Mouse (Mus musculus) embryonic facial prominence, embryonic 14.5 days (tissue): ENCODE measurements around the gene Olfr1019. TPM values are rescaled to one million over a fixed set of nuclear protein-coding genes. Genes with fewer than 3 reads are reported as not detected.

Experiments used
- ATAC-seq: fragments of 200-750 bp; cut with Nextera tagmentation; 2 replicates; pipeline ENCODE4 v1.8.0; 2017; ENCODE audit warnings: low read depth, moderate number of reproducible peaks, moderate TSS enrichment
- DNase-seq: peaks from one replicate; pipeline ENCODE4 v3.0.0-alpha.2; 2015; ENCODE audit warnings: low spot score
- H3K27ac ChIP-seq: fragments of 300-500 bp; sonication (generic); replicated peaks from 2 replicates; pipeline ENCODE4 v1.5.1; 2014; ENCODE audit warnings: low read depth, mild to moderate bottlenecking, low read length, moderate library complexity
- H3K27me3 ChIP-seq: fragments of 300-500 bp; sonication (generic); replicated peaks from 2 replicates; pipeline ENCODE4 v1.6.1; 2014; ENCODE audit warnings: low read length; ENCODE audit not compliant: control insufficient read depth, insufficient read depth
- H3K36me3 ChIP-seq: fragments of 300-500 bp; sonication (generic); 2 replicates; pipeline ENCODE4 v1.6.1; 2014; ENCODE audit warnings: low read length, mixed read lengths; ENCODE audit not compliant: control insufficient read depth, insufficient read depth
- H3K4me1 ChIP-seq: fragments of 300-500 bp; sonication (generic); 2 replicates; pipeline ENCODE4 v1.6.1; 2014; ENCODE audit warnings: antibody characterized with exemption, low read length; ENCODE audit not compliant: control insufficient read depth, insufficient read depth
- H3K4me2 ChIP-seq: fragments of 300-500 bp; sonication (generic); 2 replicates; pipeline ENCODE4 v1.6.1; 2014; ENCODE audit warnings: low read depth, mild to moderate bottlenecking, low read length, moderate library complexity, mixed read lengths
- H3K4me3 ChIP-seq: fragments of 300-500 bp; sonication (generic); 2 replicates; pipeline ENCODE4 v1.5.1; 2014; ENCODE audit warnings: low read depth, mild to moderate bottlenecking, low read length
- H3K9ac ChIP-seq: fragments of 300-500 bp; sonication (generic); 2 replicates; pipeline ENCODE4 v1.6.1; 2014; ENCODE audit warnings: low read depth, mild to moderate bottlenecking, low read length, moderate library complexity, mixed read lengths
- H3K9me3 ChIP-seq: fragments of 300-500 bp; sonication (generic); 2 replicates; pipeline ENCODE4 v1.6.1; 2016; ENCODE audit warnings: low read length; ENCODE audit not compliant: control insufficient read depth
- WGBS: fragments of 180-500 bp; shearing (Covaris S2); extraction: QIAGEN DNeasy Blood & Tissue Kit; methylation state at CpG from one replicate; pipeline ENCODE4 v1.1.7; 2014; 5-methylcytosine and 5-hydroxymethylcytosine counted together
- polyA plus RNA-seq: library from polyadenylated mRNA; unstranded; fragments of >200 nt; fragmentation: Nextera tagmentation; extraction: Ambion mirVana; gene quantifications from 2 replicates; pipeline ENCODE4 v1.2.1, GENCODE M21; 2014

Gene Olfr1019
- not detected in 2 replicates for polyA plus RNA-seq

DNA sequence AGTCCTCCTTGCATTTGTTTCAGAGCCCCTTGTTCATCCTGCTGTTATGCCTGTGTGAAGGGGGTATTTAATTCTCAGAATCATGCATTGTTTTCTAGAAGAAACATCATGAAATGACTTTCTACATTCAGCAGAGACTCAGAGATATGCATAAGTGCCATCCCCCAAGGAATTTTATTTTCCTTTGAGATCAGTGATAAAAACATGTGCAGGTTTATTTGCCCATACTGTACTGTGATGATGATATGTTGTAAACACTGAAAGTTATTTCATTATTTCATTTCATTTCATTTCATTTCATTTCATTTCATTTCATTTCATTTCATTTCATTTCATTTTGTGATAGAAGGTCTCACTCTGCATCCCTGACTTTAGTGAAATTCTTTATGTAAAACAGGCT lies at the start of gene Olfr1019:
TSS of gene Olfr1019 (minus strand) at position 101 of the 400 bp plus-strand sequence.
- no peak within 1 kb of the TSS for H3K9ac ChIP-seq
- no peaks in the 10 kb centered on the region for H3K27me3 ChIP-seq
- H3K4me3 ChIP-seq, result no peak within 1 kb of the TSS
- no peaks in the 10 kb centered on the region for H3K4me1 ChIP-seq
- ATAC-seq, result no peak
- no peak within 1 kb of the TSS for H3K4me2 ChIP-seq
- no peak within 1 kb of the TSS for H3K27ac ChIP-seq
- no peak for DNase-seq
- no peaks in the 10 kb centered on the region for H3K9me3 ChIP-seq
- no peaks in the 10 kb centered on the region for H3K36me3 ChIP-seq

DNA sequence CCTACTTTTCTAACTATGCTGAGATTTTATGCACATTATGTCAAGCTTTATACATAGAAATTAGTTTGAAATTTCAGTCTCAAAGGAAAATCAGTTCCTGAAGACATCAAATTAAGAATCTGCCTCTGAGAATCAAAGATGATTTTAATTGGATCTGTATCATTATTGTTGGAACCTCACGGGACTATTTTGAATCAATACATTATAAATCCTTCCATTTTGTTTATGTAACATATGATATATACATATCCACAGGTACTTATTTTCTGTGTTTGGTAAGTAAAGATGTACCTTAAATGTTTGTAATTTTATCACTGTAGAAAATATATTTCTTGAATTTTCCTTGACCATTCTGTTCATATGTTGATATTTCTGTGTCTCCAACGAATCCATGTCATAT lies 40.1 kb upstream of the Olfr1019 start, which contains the start of gene Olfr1023:
TSS of gene Olfr1023 (plus strand) at position 301 of the 400 bp plus-strand sequence.
- Histone ChIP-seq H3K9me3 (no peaks in the 10 kb centered on the region), H3K27ac (no peak within 1 kb of the TSS), H3K9ac (no peak within 1 kb of the TSS), H3K27me3 (no peaks in the 10 kb centered on the region), H3K4me2 (no peak within 1 kb of the TSS), H3K4me1 (no peaks in the 10 kb centered on the region), H3K4me3 (no peak within 1 kb of the TSS), H3K36me3 (no peaks in the 10 kb centered on the region)
- DNase-seq (no peak), ATAC-seq (no peak)
- WGBS, result 71% methylated on average over 2 of the region's 2 CpGs

DNA sequence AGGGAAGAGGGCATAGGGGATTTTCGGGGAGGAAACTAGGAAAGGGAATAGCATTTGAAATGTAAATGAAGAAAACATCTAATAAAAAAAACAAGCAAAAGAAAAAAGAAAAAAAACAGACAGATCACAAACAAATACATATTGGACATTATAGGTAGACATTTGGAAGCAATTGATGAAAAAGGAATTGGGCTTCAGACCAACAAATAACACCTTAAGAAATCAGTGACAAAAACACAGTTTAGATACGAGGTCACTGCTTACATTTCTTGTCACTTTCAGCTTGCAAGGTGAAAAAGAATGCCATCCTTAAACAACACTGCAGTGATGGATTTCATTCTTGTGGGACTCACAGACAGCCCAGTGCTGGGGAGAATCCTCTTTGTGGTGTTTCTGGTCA lies 23.0 kb upstream of the Olfr1019 start, which contains the start of gene Olfr1022:
TSS of gene Olfr1022 (plus strand) at position 301 of the 400 bp plus-strand sequence.
- H3K4me1 ChIP-seq, result no peaks in the 10 kb centered on the region
- no peak within 1 kb of the TSS for H3K27ac ChIP-seq
- ATAC-seq (no peak), DNase-seq (no peak)
- H3K36me3 ChIP-seq, result no peaks in the 10 kb centered on the region
- H3K9me3 ChIP-seq, result no peaks in the 10 kb centered on the region
- no peak within 1 kb of the TSS for H3K9ac ChIP-seq
- H3K4me3 ChIP-seq, result no peak within 1 kb of the TSS
- H3K4me2 ChIP-seq, result no peak within 1 kb of the TSS
- WGBS, result 59% methylated on average over 2 of the region's 2 CpGs
- no peaks in the 10 kb centered on the region for H3K27me3 ChIP-seq

DNA sequence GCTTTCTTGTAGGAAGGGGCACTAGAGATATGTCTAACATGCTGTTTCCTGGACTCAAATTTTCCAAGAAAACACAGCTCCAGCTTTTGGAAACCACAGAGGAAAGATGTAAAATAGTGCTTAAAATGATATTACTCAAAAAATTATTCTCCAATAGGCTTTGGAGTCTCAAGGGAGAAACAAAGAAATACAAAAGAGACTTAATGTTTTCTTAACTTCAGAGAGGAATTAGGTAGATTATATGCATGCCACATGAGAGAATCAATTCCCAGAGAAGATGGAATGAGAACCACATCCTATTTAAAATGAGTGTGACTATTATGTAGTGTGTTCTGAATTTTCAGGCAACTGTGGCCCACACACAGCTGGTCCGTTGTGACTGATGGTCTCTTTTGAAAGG lies 1.4 kb upstream of the Olfr1019 start, which contains the start of gene Olfr1020:
TSS of gene Olfr1020 (plus strand) at position 301 of the 400 bp plus-strand sequence.
- Histone ChIP-seq H3K9me3 (no peaks in the 10 kb centered on the region), H3K4me2 (no peak within 1 kb of the TSS), H3K4me1 (no peaks in the 10 kb centered on the region), H3K4me3 (no peak within 1 kb of the TSS), H3K36me3 (no peaks in the 10 kb centered on the region), H3K27ac (no peak within 1 kb of the TSS), H3K9ac (no peak within 1 kb of the TSS), H3K27me3 (no peaks in the 10 kb centered on the region)
- no peak for ATAC-seq
- DNase-seq, result no peak
- 69% methylated on average over 1 of the region's 1 CpGs for WGBS

- Histone ChIP-seq H3K36me3 (no peaks in the 10 kb centered on the region), H3K27ac (no peak within 1 kb of the TSS), H3K4me2 (no peak within 1 kb of the TSS), H3K9me3 (no peaks in the 10 kb centered on the region), H3K4me1 (no peaks in the 10 kb centered on the region), H3K27me3 (no peaks in the 10 kb centered on the region), H3K4me3 (no peak within 1 kb of the TSS), H3K9ac (no peak within 1 kb of the TSS)
- ATAC-seq, result no peak
- DNase-seq, result no peak
These were observed 27.1 kb downstream of the Olfr1019 start, which contains the start of gene Olfr1018 for GRCm38 (mm10) chr2:85818179-85818578. Gene Olfr1018 (plus strand): TSS chr2:85818479.

GRCm38 (mm10) chr2:85804501-85804900 lies 40.8 kb downstream of the Olfr1019 start:
- DNase-seq (peak; percentile 7), ATAC-seq (no peak)
- H3K36me3 ChIP-seq, result no peaks in the 10 kb centered on the region
- no peaks in the 10 kb centered on the region for H3K27me3 ChIP-seq
- H3K4me2 ChIP-seq, result no peak overlapping the region
- H3K27ac ChIP-seq, result no peak overlapping the region
- H3K4me3 ChIP-seq, result no peak overlapping the region
- 44% methylated on average over 4 of the region's 4 CpGs for WGBS
- H3K9ac ChIP-seq, result no peak overlapping the region
- no peaks in the 10 kb centered on the region for H3K4me1 ChIP-seq
- H3K9me3 ChIP-seq, result no peaks in the 10 kb centered on the region

DNA sequence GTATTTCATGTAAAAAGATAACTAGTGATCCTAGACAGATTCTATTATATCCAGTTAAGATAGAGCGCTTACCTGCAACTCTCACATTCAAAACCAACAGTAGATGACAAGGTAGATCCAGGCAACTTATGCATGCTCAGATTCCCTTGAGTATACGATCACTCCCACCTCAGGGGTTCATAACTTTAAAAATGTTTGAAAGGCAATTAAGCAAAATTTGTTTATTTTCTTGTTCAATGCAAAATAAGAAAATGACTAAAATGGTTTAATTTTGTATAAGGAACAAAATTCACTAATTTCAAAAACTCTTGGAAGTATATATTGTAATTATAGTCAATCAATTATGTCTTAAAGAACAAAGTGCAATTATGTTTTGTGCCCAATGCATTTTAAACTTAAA lies 42.8 kb downstream of the Olfr1019 start, which contains the start of gene Olfr1016:
TSS of gene Olfr1016 (minus strand) at position 101 of the 400 bp plus-strand sequence.
- no peak for DNase-seq
- H3K27ac ChIP-seq, result no peak within 1 kb of the TSS
- no peaks in the 10 kb centered on the region for H3K9me3 ChIP-seq
- H3K4me2 ChIP-seq, result no peak within 1 kb of the TSS
- no peak for ATAC-seq
- H3K4me3 ChIP-seq, result no peak within 1 kb of the TSS
- H3K9ac ChIP-seq, result no peak within 1 kb of the TSS
- no peaks in the 10 kb centered on the region for H3K27me3 ChIP-seq
- no peaks in the 10 kb centered on the region for H3K4me1 ChIP-seq
- WGBS, result 95% methylated on average over 2 of the region's 2 CpGs
- no peaks in the 10 kb centered on the region for H3K36me3 ChIP-seq

DNA sequence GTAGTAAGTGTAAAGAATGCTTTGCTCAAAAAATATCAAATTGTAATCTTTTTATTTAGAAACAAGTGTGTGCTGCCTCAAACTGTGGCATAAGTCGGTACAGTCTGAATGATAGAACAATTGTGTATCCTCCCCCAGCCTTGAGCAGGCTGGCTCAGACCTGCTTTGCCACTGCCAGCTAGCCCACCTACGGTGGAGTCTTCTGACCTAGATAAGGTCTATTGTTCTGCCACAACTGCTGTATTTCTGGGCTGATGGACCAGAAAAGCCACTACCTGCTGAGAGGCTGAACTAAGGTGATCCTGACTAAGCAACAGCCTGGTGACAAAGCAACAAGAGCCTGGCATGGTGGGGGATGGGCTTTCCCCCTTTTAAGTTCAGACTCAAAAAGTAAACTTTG lies 53.0 kb downstream of the Olfr1019 start:
- no peak overlapping the region for H3K4me2 ChIP-seq
- H3K27me3 ChIP-seq, result no peaks in the 10 kb centered on the region
- no peak for ATAC-seq
- 53% methylated on average over 2 of the region's 2 CpGs for WGBS
- no peaks in the 10 kb centered on the region for H3K4me1 ChIP-seq
- H3K9me3 ChIP-seq, result no peaks in the 10 kb centered on the region
- H3K36me3 ChIP-seq, result no peaks in the 10 kb centered on the region
- no peak overlapping the region for H3K27ac ChIP-seq
- no peak overlapping the region for H3K4me3 ChIP-seq
- peak; percentile 1 for DNase-seq
- H3K9ac ChIP-seq, result no peak overlapping the region
